Mouse (Mus musculus) ES-Bruce4 (cell line): Measurements from ENCODE around the gene Tesk1.

Experiments used
- CTCF ChIP-seq: IDR thresholded peaks from one replicate; pipeline ENCODE4 v1.8.1; 2011; ENCODE audit warnings: low read depth, low read length
- EP300 ChIP-seq: IDR thresholded peaks from 2 replicates; pipeline ENCODE4 v1.6.1; 2011; ENCODE audit warnings: low read depth, low read length; ENCODE audit not compliant: insufficient read depth
- POLR2A ChIP-seq: IDR thresholded peaks from one replicate; pipeline ENCODE4 v1.8.1; 2011; ENCODE audit warnings: low read length; ENCODE audit not compliant: insufficient read depth

GRCm38 (mm10) chr4:43423267-43423934 lies 18.3 kb upstream of the Tesk1 start:
- no peak for TF ChIP-seq CTCF
- no peak for TF ChIP-seq EP300
- TF ChIP-seq POLR2A, result no peak
